Mouse (Mus musculus): ENCODE measurements around the gene Hras.

The Hras gene

GRCm38 (mm10) chr7:141193948-141194347 lies at the start of gene Hras, which contains the start of gene Lrrc56:
Hras (minus strand) TSS chr7:141194005.
Lrrc56 (plus strand) TSS chr7:141194157.
- peak; percentile 99 for DNase-seq

GRCm38 (mm10) chr7:141231551-141231950 lies 37.7 kb upstream of the Hras start:
- DNase-seq, result no peak

- no peak for DNase-seq
Observed at GRCm38 (mm10) chr7:141231111-141231510, 37.3 kb upstream of the Hras start.

- DNase-seq, result no peak
Observed at GRCm38 (mm10) chr7:141230570-141230969, 36.8 kb upstream of the Hras start.

DNA sequence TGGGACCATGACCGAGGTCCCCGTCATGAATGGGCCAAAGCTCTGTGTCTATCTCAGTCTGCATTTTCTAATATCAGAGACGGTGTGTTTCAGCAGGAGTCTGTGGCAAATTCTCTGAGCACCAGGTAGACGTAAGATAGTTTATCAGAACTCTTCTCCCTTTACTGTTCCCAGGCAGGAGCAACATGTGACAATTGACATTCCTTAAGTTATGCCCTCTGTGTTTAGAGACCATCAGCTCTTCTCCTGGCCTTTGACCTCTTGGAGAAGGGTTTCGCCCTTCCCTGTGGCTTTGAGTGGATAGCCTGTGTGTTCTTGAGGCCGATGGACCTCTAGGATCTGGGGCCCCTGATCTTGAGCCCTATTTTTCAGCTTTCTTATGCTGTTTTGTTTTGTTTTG lies 35.9 kb upstream of the Hras start:
- DNase-seq, result no peak

GRCm38 (mm10) chr7:141228279-141229067 lies 34.7 kb upstream of the Hras start, which contains the start of gene Phrf1:
Phrf1 (plus strand) TSS chr7:141228784.
- DNase-seq, result peak; percentile 96

DNA sequence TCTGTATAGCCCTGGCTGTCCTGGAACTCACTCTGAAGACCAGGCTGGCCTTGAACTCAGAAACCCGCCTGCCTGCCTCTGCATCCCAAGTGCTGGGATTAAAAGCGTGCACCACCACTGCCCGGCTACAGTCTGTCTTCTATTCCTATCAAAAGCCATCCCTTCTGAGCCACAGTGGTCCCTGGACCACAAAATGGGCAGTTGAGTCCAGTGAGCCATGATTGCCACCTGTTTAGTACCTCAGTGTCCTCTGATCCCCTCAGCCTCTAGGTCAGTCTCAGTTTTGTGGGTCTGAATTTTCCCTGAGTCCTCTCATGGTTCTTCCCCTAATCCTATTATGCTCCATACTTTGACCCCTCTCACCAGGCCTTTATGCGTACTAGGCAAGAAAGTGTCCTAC lies 34.0 kb upstream of the Hras start:
- DNase-seq, result no peak

- no peak for DNase-seq
Observed at GRCm38 (mm10) chr7:141226535-141226934, 32.7 kb upstream of the Hras start.

DNA sequence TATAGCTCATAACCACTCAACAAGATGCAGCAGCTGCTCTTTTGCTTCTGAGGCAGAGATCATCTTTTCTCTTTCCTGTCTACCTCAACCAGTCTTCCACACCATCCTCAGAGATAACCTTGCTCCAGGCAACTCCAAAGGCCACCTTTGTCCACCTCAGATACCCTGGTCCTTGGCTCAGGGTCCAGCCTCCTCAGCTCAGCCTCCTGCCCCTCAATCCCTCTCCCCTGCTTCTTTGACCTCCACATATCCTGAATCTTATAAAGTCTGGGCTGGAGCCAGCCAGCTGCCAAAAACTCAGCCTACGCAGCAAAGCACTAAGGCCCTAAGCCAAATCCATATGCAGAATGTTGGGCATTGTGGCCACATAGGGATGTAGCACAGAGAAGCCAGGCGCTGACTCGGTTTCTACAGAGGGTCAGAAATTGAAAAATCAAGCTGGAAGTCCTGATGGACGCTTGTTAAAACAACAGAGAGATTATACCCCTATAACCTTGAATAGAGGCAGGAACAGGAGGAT lies 29.0 kb upstream of the Hras start:
- no peak for DNase-seq

DNA sequence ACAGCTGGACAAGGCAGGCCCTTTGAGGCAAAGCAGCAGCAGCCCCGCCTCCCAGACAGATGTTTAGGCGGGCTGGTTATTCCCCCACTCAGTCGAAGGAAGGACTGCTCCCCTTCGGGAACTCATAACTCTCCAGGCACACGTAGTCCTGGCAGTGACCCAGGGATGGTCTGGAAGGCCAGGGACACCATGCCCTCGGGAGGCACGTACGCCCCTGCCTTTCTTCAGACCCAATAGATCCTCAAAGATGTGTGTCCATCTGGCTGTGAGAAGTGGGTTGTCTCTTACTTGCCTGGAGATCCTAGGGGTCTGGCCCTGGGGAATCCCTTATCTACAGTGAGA lies 28.3 kb upstream of the Hras start:
- no peak for DNase-seq

DNA sequence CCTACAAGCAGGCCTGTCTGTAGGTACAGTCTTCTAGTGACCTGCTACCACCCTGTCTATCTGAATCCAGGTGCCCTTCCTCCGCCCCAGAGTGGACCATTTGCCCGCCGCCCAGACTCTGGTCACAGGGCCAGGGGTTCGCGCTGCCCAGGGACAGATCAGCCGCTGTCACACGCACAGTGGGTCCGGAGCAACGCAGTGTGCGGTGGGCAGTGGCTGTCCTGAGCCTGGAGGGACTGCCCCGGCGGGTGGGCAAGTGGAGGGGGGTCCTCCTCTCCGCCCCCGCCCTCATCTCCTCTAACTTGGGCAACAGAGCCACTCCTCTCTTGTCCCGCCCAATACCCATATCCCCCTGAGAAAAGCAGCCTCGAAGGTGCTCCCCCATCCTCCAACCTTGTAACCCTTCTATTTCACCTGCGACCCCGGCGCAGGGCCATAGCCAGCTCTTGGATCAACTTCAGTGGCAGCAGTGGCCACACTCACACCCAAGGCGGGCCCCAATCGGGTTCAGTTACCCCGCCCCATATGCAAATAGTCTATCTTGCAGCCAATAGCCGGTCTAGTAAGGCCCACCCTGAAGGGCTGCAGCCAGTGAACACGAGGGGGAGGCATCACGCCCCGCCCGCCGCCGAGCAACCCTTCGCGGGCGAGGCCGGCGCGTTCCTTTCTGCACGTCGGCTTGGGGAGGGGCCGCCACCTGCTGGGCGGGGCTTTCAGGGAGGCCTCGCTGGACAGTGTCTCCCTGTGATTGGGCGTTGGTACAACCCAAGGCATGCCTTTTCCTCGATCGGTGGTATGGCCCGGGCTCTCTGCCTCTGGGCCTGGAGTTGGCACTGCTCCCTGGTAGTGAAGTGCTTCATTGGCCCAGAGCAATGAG lies 27.7 kb upstream of the Hras start:
- DNase-seq, result peak; percentile 96

GRCm38 (mm10) chr7:141220377-141220776 lies 26.6 kb upstream of the Hras start:
- no peak for DNase-seq

GRCm38 (mm10) chr7:141219558-141220099 lies 25.8 kb upstream of the Hras start:
- no peak for DNase-seq

DNA sequence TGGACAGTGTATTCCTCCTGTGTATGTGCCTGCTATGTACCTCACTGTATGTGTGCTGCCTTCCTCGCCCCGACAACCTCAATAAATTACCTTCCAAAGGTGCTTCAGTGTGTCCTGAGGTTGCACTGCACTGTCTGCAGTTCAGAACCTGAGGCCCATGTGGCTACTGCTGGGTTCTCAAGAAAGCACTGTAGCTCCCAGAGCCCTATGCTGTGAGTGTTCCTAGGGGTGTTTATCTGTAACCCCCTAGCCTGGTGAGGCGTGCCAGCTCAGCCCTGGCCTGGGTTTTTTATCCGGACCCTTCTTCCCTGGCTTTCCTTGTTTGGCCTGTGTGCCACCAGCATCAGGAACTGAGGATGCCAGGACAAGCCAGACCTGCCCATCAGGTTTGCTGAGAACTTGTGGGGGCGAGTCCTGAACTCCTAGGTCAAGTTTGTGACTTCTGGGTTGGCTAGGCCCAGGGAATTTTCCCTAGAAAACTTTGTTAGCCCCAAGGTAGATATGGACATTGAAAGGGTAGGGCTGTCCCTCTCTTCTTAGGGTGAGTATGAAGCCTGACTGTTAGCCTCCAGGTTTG lies 24.8 kb upstream of the Hras start:
- no peak for DNase-seq

DNA sequence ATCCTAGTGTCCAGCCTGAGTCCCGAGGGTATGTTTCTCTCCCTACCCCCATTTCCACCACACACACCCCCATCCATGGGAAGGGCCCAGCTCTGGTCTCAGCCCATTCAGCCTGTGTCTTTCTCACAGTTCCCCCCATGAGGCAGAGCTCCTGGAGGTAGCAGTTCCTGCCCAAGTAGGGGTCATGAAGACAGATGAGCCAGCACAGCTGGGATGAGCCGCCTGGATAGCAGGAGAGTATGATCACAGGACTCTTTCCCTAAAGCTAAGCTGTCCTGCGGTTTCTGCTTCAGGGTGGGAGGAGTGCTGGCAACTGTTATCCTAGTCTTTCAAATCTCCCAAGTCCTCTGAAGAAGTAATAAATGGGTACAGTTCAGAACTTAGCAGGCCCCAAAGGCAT lies 24.3 kb upstream of the Hras start:
- no peak for DNase-seq

- DNase-seq, result no peak
Observed at GRCm38 (mm10) chr7:141217343-141218013, 23.7 kb upstream of the Hras start.

DNA sequence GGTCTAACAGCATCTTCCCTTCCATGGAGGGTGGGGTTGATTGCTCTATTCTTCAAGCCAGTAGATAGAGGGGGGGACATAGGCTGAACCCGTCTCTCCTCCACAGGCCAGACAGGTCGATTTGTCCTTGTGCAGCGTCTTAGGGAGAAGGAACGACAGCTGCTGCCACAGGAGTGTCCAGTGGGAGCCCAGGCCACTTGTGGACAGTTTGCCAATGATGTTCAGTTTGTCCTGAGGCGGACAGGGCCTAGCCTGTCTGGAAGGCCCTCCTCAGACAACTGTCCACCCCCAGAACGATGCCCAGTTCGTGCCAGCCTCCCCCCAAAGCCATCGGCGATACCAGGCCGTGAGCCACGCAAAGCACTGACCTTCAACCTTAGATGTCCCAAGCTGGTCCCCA lies 23.1 kb upstream of the Hras start:
- DNase-seq, result no peak

GRCm38 (mm10) chr7:141215880-141216733 lies 22.3 kb upstream of the Hras start:
- peak; percentile 80 for DNase-seq

- DNase-seq, result peak; percentile 93
Observed at GRCm38 (mm10) chr7:141215101-141215879, 21.5 kb upstream of the Hras start, which contains the start of gene Rassf7. Rassf7 (plus strand) TSS chr7:141215860.

DNA sequence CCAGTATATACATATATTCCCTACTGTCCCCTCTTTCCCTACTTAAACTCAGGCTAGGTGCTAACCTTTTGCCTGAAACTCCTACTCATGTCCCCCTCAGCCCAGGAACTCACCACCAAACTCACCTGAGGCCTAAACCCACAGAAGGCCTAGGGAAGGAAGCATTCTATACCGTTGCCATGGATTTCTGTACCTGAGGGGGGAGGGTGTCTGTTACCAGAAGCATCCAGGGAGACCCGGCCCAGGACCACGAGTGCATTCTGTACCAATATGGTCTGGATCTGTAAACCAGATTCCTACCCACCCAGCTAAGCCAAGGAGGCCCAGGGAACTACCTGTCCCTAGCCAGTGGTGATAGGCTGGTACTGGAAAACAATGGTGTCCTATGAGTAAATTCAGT lies 20.5 kb upstream of the Hras start:
- no peak for DNase-seq

Data from lung, postnatal 14 days (tissue).